Mouse (Mus musculus): ENCODE results near the gene Cd44. TPM values are rescaled to one million over a fixed set of nuclear protein-coding genes. Genes with fewer than 3 reads are reported as not detected.

Cd44 gene
- polyA plus RNA-seq, 1 experiment = 19.3 TPM

DNA sequence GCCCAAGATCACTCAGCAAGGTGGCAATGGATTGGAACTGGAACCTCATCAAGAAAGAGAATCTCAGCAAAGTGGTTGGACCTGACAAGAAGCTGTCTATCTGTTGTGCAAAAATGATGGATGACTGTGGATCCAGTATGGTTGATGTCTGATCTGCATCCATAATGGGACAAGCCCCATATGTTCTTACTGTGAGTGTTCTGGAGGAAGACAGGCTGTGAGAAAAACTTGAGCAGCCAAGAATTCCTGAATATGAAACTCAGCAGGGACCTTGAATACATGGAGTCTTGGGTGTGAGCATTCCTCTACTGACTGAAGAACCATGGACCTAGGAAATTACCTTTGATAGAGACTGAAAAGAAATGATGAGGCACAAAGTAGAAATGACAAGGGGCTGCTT, 32.3 kb upstream of the Cd44 start:
- Histone ChIP-seq H3K4me1 (replicated peaks; ENCODE audit: control insufficient read depth, insufficient read depth, low read length) (no peaks in the 10 kb centered on the region), H3K27ac (ENCODE audit: control insufficient read depth, insufficient read depth, low read length) (no peak overlapping the region), H3K27me3 (ENCODE audit: control insufficient read depth, insufficient read depth, low read length) (no peaks in the 10 kb centered on the region), H3K36me3 (ENCODE audit: control insufficient read depth, insufficient read depth, low read length) (no peaks in the 10 kb centered on the region), H3K4me3 (ENCODE audit: control insufficient read depth, insufficient read depth, low read length) (no peak overlapping the region)
- DNase-seq = no peak
- no peak for TF ChIP-seq POLR2A (IDR thresholded peaks at IDR 0.05; ENCODE audit: control insufficient read depth, extremely low read depth, insufficient read depth, low read length, poor library complexity)
- TF ChIP-seq CTCF (IDR thresholded peaks at IDR 0.05; ENCODE audit: borderline replicate concordance, control insufficient read depth, extremely low read depth, insufficient read depth, low read length, poor library complexity) = no peak

GRCm38 (mm10) chr2:102933142-102933541, 31.7 kb upstream of the Cd44 start:
- no peak for DNase-seq
- Histone ChIP-seq H3K4me3 (ENCODE audit: control insufficient read depth, insufficient read depth, low read length) (no peak overlapping the region), H3K27ac (ENCODE audit: control insufficient read depth, insufficient read depth, low read length) (no peak overlapping the region), H3K36me3 (ENCODE audit: control insufficient read depth, insufficient read depth, low read length) (no peaks in the 10 kb centered on the region), H3K27me3 (ENCODE audit: control insufficient read depth, insufficient read depth, low read length) (no peaks in the 10 kb centered on the region), H3K4me1 (replicated peaks; ENCODE audit: control insufficient read depth, insufficient read depth, low read length) (no peaks in the 10 kb centered on the region)
- WGBS = 99% methylated on average over 4 of the region's 4 CpGs
- TF ChIP-seq CTCF (IDR thresholded peaks at IDR 0.05; ENCODE audit: borderline replicate concordance, control insufficient read depth, extremely low read depth, insufficient read depth, low read length, poor library complexity) = no peak
- no peak for TF ChIP-seq POLR2A (IDR thresholded peaks at IDR 0.05; ENCODE audit: control insufficient read depth, extremely low read depth, insufficient read depth, low read length, poor library complexity)

- H3K36me3 ChIP-seq (ENCODE audit: control insufficient read depth, insufficient read depth, low read length) = no peaks in the 10 kb centered on the region
- WGBS = 97% methylated on average over 1 of the region's 1 CpGs
- H3K4me1 ChIP-seq (replicated peaks; ENCODE audit: control insufficient read depth, insufficient read depth, low read length) = no peaks in the 10 kb centered on the region
- TF ChIP-seq POLR2A (IDR thresholded peaks at IDR 0.05; ENCODE audit: control insufficient read depth, extremely low read depth, insufficient read depth, low read length, poor library complexity) (no peak), CTCF (IDR thresholded peaks at IDR 0.05; ENCODE audit: borderline replicate concordance, control insufficient read depth, extremely low read depth, insufficient read depth, low read length, poor library complexity) (no peak)
- H3K4me3 ChIP-seq (ENCODE audit: control insufficient read depth, insufficient read depth, low read length) = no peak overlapping the region
- H3K27ac ChIP-seq (ENCODE audit: control insufficient read depth, insufficient read depth, low read length) = no peak overlapping the region
- no peaks in the 10 kb centered on the region for H3K27me3 ChIP-seq (ENCODE audit: control insufficient read depth, insufficient read depth, low read length)
- no peak for DNase-seq
Measured at GRCm38 (mm10) chr2:102932667-102933066, 31.2 kb upstream of the Cd44 start.

DNA sequence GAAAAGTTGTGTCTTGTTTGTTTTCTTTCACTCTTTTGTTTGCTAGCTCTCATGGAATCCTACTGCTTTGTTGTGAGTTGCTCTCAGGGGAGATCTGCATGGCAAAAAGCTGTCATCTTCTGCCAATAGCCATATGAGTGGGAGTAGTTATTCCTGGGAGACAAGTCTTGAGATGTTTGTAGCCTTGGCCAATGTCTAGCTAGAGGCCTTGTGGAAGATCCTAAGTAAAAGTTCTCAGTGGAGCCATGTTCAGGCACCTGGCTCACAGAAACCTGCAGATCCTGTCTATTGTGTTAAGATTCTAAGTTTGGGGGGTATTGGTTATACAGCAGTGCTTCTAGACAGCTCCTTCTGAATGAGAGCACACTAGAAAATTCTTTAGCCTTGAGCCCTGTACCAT, 26.7 kb upstream of the Cd44 start:
- no peak overlapping the region for H3K4me3 ChIP-seq (ENCODE audit: control insufficient read depth, insufficient read depth, low read length)
- H3K27ac ChIP-seq (ENCODE audit: control insufficient read depth, insufficient read depth, low read length) = no peak overlapping the region
- H3K36me3 ChIP-seq (ENCODE audit: control insufficient read depth, insufficient read depth, low read length) = no peaks in the 10 kb centered on the region
- TF ChIP-seq CTCF (IDR thresholded peaks at IDR 0.05; ENCODE audit: borderline replicate concordance, control insufficient read depth, extremely low read depth, insufficient read depth, low read length, poor library complexity) (no peak), POLR2A (IDR thresholded peaks at IDR 0.05; ENCODE audit: control insufficient read depth, extremely low read depth, insufficient read depth, low read length, poor library complexity) (no peak)
- H3K4me1 ChIP-seq (replicated peaks; ENCODE audit: control insufficient read depth, insufficient read depth, low read length) = no peaks in the 10 kb centered on the region
- H3K27me3 ChIP-seq (ENCODE audit: control insufficient read depth, insufficient read depth, low read length) = no peaks in the 10 kb centered on the region
- DNase-seq = no peak

GRCm38 (mm10) chr2:102924480-102924879, 23.0 kb upstream of the Cd44 start:
- H3K27me3 ChIP-seq (ENCODE audit: control insufficient read depth, insufficient read depth, low read length) = no peaks in the 10 kb centered on the region
- DNase-seq = no peak
- H3K27ac ChIP-seq (ENCODE audit: control insufficient read depth, insufficient read depth, low read length) = no peak overlapping the region
- no peak overlapping the region for H3K4me3 ChIP-seq (ENCODE audit: control insufficient read depth, insufficient read depth, low read length)
- H3K4me1 ChIP-seq (replicated peaks; ENCODE audit: control insufficient read depth, insufficient read depth, low read length) = no peaks in the 10 kb centered on the region
- H3K36me3 ChIP-seq (ENCODE audit: control insufficient read depth, insufficient read depth, low read length) = no peaks in the 10 kb centered on the region
- no peak for TF ChIP-seq POLR2A (IDR thresholded peaks at IDR 0.05; ENCODE audit: control insufficient read depth, extremely low read depth, insufficient read depth, low read length, poor library complexity)
- TF ChIP-seq CTCF (IDR thresholded peaks at IDR 0.05; ENCODE audit: borderline replicate concordance, control insufficient read depth, extremely low read depth, insufficient read depth, low read length, poor library complexity) = no peak
- 95% methylated on average over 1 of the region's 1 CpGs for WGBS

GRCm38 (mm10) chr2:102923682-102924081, 22.2 kb upstream of the Cd44 start:
- 89% methylated on average over 3 of the region's 3 CpGs for WGBS
- Histone ChIP-seq H3K36me3 (ENCODE audit: control insufficient read depth, insufficient read depth, low read length) (no peaks in the 10 kb centered on the region), H3K27ac (ENCODE audit: control insufficient read depth, insufficient read depth, low read length) (no peak overlapping the region), H3K27me3 (ENCODE audit: control insufficient read depth, insufficient read depth, low read length) (no peaks in the 10 kb centered on the region), H3K4me1 (replicated peaks; ENCODE audit: control insufficient read depth, insufficient read depth, low read length) (no peaks in the 10 kb centered on the region), H3K4me3 (ENCODE audit: control insufficient read depth, insufficient read depth, low read length) (no peak overlapping the region)
- TF ChIP-seq CTCF (IDR thresholded peaks at IDR 0.05; ENCODE audit: borderline replicate concordance, control insufficient read depth, extremely low read depth, insufficient read depth, low read length, poor library complexity) (no peak), POLR2A (IDR thresholded peaks at IDR 0.05; ENCODE audit: control insufficient read depth, extremely low read depth, insufficient read depth, low read length, poor library complexity) (no peak)
- DNase-seq = no peak

DNA sequence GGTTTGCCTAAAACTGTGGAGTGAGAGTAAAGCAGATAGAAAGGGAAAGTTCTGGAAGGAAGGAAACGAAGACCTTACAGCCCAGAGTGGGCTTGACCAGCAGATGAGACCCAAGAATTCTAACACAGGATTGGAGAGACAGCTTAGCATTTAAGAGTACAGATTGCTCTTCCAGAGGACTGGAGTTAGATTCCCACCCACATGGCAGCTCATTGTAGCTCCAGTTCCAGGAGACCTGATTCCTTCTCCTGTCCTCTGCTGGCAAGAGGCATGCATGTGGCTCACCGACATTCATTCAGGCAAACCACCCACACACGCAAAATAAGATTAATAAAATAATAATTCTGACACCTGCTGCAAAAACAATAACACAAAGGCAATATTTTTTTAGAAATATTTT, 20.6 kb upstream of the Cd44 start:
- Histone ChIP-seq H3K36me3 (ENCODE audit: control insufficient read depth, insufficient read depth, low read length) (no peaks in the 10 kb centered on the region), H3K27me3 (ENCODE audit: control insufficient read depth, insufficient read depth, low read length) (no peaks in the 10 kb centered on the region), H3K4me3 (ENCODE audit: control insufficient read depth, insufficient read depth, low read length) (no peak overlapping the region), H3K4me1 (replicated peaks; ENCODE audit: control insufficient read depth, insufficient read depth, low read length) (no peaks in the 10 kb centered on the region), H3K27ac (ENCODE audit: control insufficient read depth, insufficient read depth, low read length) (no peak overlapping the region)
- TF ChIP-seq CTCF (IDR thresholded peaks at IDR 0.05; ENCODE audit: borderline replicate concordance, control insufficient read depth, extremely low read depth, insufficient read depth, low read length, poor library complexity) = no peak
- no peak for TF ChIP-seq POLR2A (IDR thresholded peaks at IDR 0.05; ENCODE audit: control insufficient read depth, extremely low read depth, insufficient read depth, low read length, poor library complexity)
- 98% methylated on average over 3 of the region's 3 CpGs for WGBS
- DNase-seq = no peak

Measured in thymus, adult 2 months (tissue).